Mouse (Mus musculus): Measurements from ENCODE around the gene Gm4027. TPM values are rescaled to one million over a fixed set of nuclear protein-coding genes. Genes with fewer than 3 reads are reported as not detected.
A peak's percentile ranks its signal among the peaks of the same experiment; 100 is the strongest.
"Not testable (repeated sequence)": the region's sequence is repeated elsewhere in the genome, so short reads cannot be mapped to it uniquely, and the experiment has no call there.

The Gm4027 gene
- not detected in 2 replicates for polyA plus RNA-seq (2015; fragmentation: Nextera tagmentation; extraction: Ambion mirVana)

GRCm38 (mm10) chr12:87618569-87618968 is at the start of gene Gm4027:
TSS of gene Gm4027 (plus strand) at chr12:87618869.
- not testable (repeated sequence) for DNase-seq (ENCODE audit: low spot score); H3K27ac ChIP-seq; H3K36me3 ChIP-seq (ENCODE audit: insufficient read depth, low read length); H3K9ac ChIP-seq (ENCODE audit: low read depth, low read length); ATAC-seq (replicated peaks; ENCODE audit: low FRiP score, low read depth); H3K4me2 ChIP-seq (ENCODE audit: low read length); H3K4me1 ChIP-seq (replicated peaks; ENCODE audit: insufficient read depth, low read length); H3K4me3 ChIP-seq (replicated peaks; ENCODE audit: low read depth, low read length); H3K9me3 ChIP-seq (replicated peaks; ENCODE audit: low read length); H3K27me3 ChIP-seq (ENCODE audit: insufficient read depth, low read length)
- 88% methylated on average over 6 of the region's 7 CpGs for WGBS

GRCm38 (mm10) chr12:87601388-87601787 is 17.3 kb upstream of the Gm4027 start:
- 0% methylated on average over 2 of the region's 2 CpGs for WGBS

GRCm38 (mm10) chr12:87602388-87602787 is 16.3 kb upstream of the Gm4027 start, which contains the start of gene Oog1:
TSS of gene Oog1 (plus strand) at chr12:87602688.
- H3K9ac ChIP-seq (ENCODE audit: low read depth, low read length); ATAC-seq (replicated peaks; ENCODE audit: low FRiP score, low read depth); H3K4me3 ChIP-seq (replicated peaks; ENCODE audit: low read depth, low read length); H3K27me3 ChIP-seq (ENCODE audit: insufficient read depth, low read length); H3K4me2 ChIP-seq (ENCODE audit: low read length); H3K4me1 ChIP-seq (replicated peaks; ENCODE audit: insufficient read depth, low read length); H3K36me3 ChIP-seq (ENCODE audit: insufficient read depth, low read length); H3K27ac ChIP-seq; DNase-seq (ENCODE audit: low spot score); H3K9me3 ChIP-seq (replicated peaks; ENCODE audit: low read length): not testable (repeated sequence)
- WGBS: 50% methylated on average over 1 of the region's 2 CpGs

More at GRCm38 (mm10) chr12:87601388-87601787, 17.3 kb upstream of the Gm4027 start:
- not testable (repeated sequence) for H3K4me2 ChIP-seq (ENCODE audit: low read length); H3K9ac ChIP-seq (ENCODE audit: low read depth, low read length); H3K36me3 ChIP-seq (ENCODE audit: insufficient read depth, low read length); H3K27me3 ChIP-seq (ENCODE audit: insufficient read depth, low read length); H3K4me3 ChIP-seq (replicated peaks; ENCODE audit: low read depth, low read length); H3K9me3 ChIP-seq (replicated peaks; ENCODE audit: low read length); H3K27ac ChIP-seq; H3K4me1 ChIP-seq (replicated peaks; ENCODE audit: insufficient read depth, low read length); ATAC-seq (replicated peaks; ENCODE audit: low FRiP score, low read depth)
- DNase-seq (ENCODE audit: low spot score): peak; percentile 66

GRCm38 (mm10) chr12:87644520-87644919 is 25.9 kb downstream of the Gm4027 start, which contains the start of gene Gm16381:
TSS of gene Gm16381 (minus strand) at chr12:87644620.
- not testable (repeated sequence) for H3K9me3 ChIP-seq (replicated peaks; ENCODE audit: low read length); H3K27ac ChIP-seq; H3K4me3 ChIP-seq (replicated peaks; ENCODE audit: low read depth, low read length); DNase-seq (ENCODE audit: low spot score); ATAC-seq (replicated peaks; ENCODE audit: low FRiP score, low read depth); H3K4me2 ChIP-seq (ENCODE audit: low read length); H3K4me1 ChIP-seq (replicated peaks; ENCODE audit: insufficient read depth, low read length); H3K9ac ChIP-seq (ENCODE audit: low read depth, low read length); H3K27me3 ChIP-seq (ENCODE audit: insufficient read depth, low read length); H3K36me3 ChIP-seq (ENCODE audit: insufficient read depth, low read length)
- 68% methylated on average over 1 of the region's 2 CpGs for WGBS

GRCm38 (mm10) chr12:87652916-87653703 is 34.4 kb downstream of the Gm4027 start:
- not testable (repeated sequence) for H3K27ac ChIP-seq; DNase-seq (ENCODE audit: low spot score); H3K36me3 ChIP-seq (ENCODE audit: insufficient read depth, low read length); H3K9me3 ChIP-seq (replicated peaks; ENCODE audit: low read length); H3K9ac ChIP-seq (ENCODE audit: low read depth, low read length); ATAC-seq (replicated peaks; ENCODE audit: low FRiP score, low read depth); H3K4me2 ChIP-seq (ENCODE audit: low read length); H3K4me3 ChIP-seq (replicated peaks; ENCODE audit: low read depth, low read length); H3K4me1 ChIP-seq (replicated peaks; ENCODE audit: insufficient read depth, low read length); H3K27me3 ChIP-seq (ENCODE audit: insufficient read depth, low read length)
- 73% methylated on average over 2 of the region's 4 CpGs for WGBS

Other genes starting within 250 kb of the Gm4027 start
- gene Sptlc2, start 230.5 kb upstream of the Gm4027 start, polyA plus RNA-seq (2015; fragmentation: Nextera tagmentation; extraction: Ambion mirVana): 131 and 134 TPM in 2 replicates
- 289 and 348 TPM in 2 replicates for gene Slirp, start 175.0 kb upstream of the Gm4027 start, polyA plus RNA-seq (2015; fragmentation: Nextera tagmentation; extraction: Ambion mirVana)
- 24.1 and 27.7 TPM in 2 replicates for gene Alkbh1, start 174.9 kb upstream of the Gm4027 start, polyA plus RNA-seq (2015; fragmentation: Nextera tagmentation; extraction: Ambion mirVana)
- gene Snw1, start 146.6 kb upstream of the Gm4027 start, polyA plus RNA-seq (2015; fragmentation: Nextera tagmentation; extraction: Ambion mirVana): 130 and 132 TPM in 2 replicates
- gene Gm5788, start 124.1 kb upstream of the Gm4027 start, polyA plus RNA-seq (2015; fragmentation: Nextera tagmentation; extraction: Ambion mirVana): not detected in 2 replicates
- not detected in 2 replicates for gene Gm8300, start 104.6 kb upstream of the Gm4027 start, polyA plus RNA-seq (2015; fragmentation: Nextera tagmentation; extraction: Ambion mirVana)
- gene Oog1, start 16.2 kb upstream of the Gm4027 start, polyA plus RNA-seq (2015; fragmentation: Nextera tagmentation; extraction: Ambion mirVana): not detected in 2 replicates
- gene Gm16381, start 25.8 kb downstream of the Gm4027 start, polyA plus RNA-seq (2015; fragmentation: Nextera tagmentation; extraction: Ambion mirVana): not detected in 2 replicates
- not detected in 2 replicates for gene Gm21319, start 156.9 kb downstream of the Gm4027 start, polyA plus RNA-seq (2015; fragmentation: Nextera tagmentation; extraction: Ambion mirVana)
- gene Gm21936, start 176.6 kb downstream of the Gm4027 start, polyA plus RNA-seq (2015; fragmentation: Nextera tagmentation; extraction: Ambion mirVana): not detected in 2 replicates
- gene BB287469, start 197.7 kb downstream of the Gm4027 start, polyA plus RNA-seq (2015; fragmentation: Nextera tagmentation; extraction: Ambion mirVana): not detected in 2 replicates
- not detected in 2 replicates for gene Gm2001, start 223.5 kb downstream of the Gm4027 start, polyA plus RNA-seq (2015; fragmentation: Nextera tagmentation; extraction: Ambion mirVana)